Comparison of ENCODE assay signal across 20 mouse cellular contexts in genomic region chr15:15629304-15629703, GRCm38 (mm10).
"Had no signal": no experiment of that assay in that cellular context is flagged by ENCODE, and none has a peak within 500 bp of the region (broad histone marks: within the 10 kb centered on the region; RNA-seq: fewer than 3 reads in every experiment).

No protein-coding gene starts in this region.

- H3K36me3 ChIP-seq: limb, embryonic 12.5 days; limb, embryonic 15.5 days; liver, embryonic 12.5 days; liver, embryonic 15.5 days; midbrain, embryonic 15.5 days; neural tube, embryonic 13.5 days had no signal

- H3K9me3 ChIP-seq: limb, embryonic 12.5 days; limb, embryonic 15.5 days; liver, embryonic 12.5 days; liver, embryonic 15.5 days; midbrain, embryonic 15.5 days; neural tube, embryonic 13.5 days had no signal

- H3K4me1 ChIP-seq: limb, embryonic 12.5 days; limb, embryonic 15.5 days; liver, embryonic 12.5 days; liver, embryonic 15.5 days; midbrain, embryonic 15.5 days; neural tube, embryonic 13.5 days had no signal

- H3K4me3 ChIP-seq: limb, embryonic 12.5 days; limb, embryonic 15.5 days; liver, embryonic 12.5 days; liver, embryonic 15.5 days; midbrain, embryonic 15.5 days; myocyte; neural tube, embryonic 13.5 days had no signal

- H3K27me3 ChIP-seq: limb, embryonic 12.5 days; limb, embryonic 15.5 days; liver, embryonic 12.5 days; liver, embryonic 15.5 days; midbrain, embryonic 15.5 days; neural tube, embryonic 13.5 days had no signal

- H3K27ac ChIP-seq: limb, embryonic 12.5 days; limb, embryonic 15.5 days; liver, embryonic 12.5 days; liver, embryonic 15.5 days; midbrain, embryonic 15.5 days; neural tube, embryonic 13.5 days; stomach, postnatal 0 days had no signal

- ATAC-seq: liver, embryonic 12.5 days; midbrain, embryonic 15.5 days had no signal

- DNase-seq: kidney, adult 9 months; kidney, postnatal 14 days; kidney, postnatal 4 days; left cerebral cortex, postnatal 4 days; lung, adult 2 months; lung, postnatal 14 days; lung, postnatal 4 days; retina, postnatal 1 day; thymus, adult 2 months; thymus, postnatal 14 days; thymus, postnatal 4 days had no signal

- H3K9ac ChIP-seq: limb, embryonic 12.5 days; limb, embryonic 15.5 days; liver, embryonic 12.5 days; liver, embryonic 15.5 days; midbrain, embryonic 15.5 days; neural tube, embryonic 13.5 days had no signal

- H3K4me2 ChIP-seq: limb, embryonic 12.5 days; limb, embryonic 15.5 days; liver, embryonic 12.5 days; liver, embryonic 15.5 days; midbrain, embryonic 11.5 days; midbrain, embryonic 15.5 days; neural tube, embryonic 13.5 days had no signal
